Mouse (Mus musculus) embryonic facial prominence, embryonic 14.5 days (tissue): Measurements from ENCODE around the gene Tlx2. TPM values are rescaled to one million over a fixed set of nuclear protein-coding genes. Genes with fewer than 3 reads are reported as not detected.

ENCODE experiments used
- ATAC-seq: fragments of 200-750 bp; cut with Nextera tagmentation; 2 replicates; pipeline ENCODE4 v1.8.0; 2017; ENCODE audit warnings: low read depth, moderate number of reproducible peaks, moderate TSS enrichment
- DNase-seq: peaks from one replicate; pipeline ENCODE4 v3.0.0-alpha.2; 2015; ENCODE audit warnings: low spot score
- H3K27ac ChIP-seq: fragments of 300-500 bp; sonication (generic); replicated peaks from 2 replicates; pipeline ENCODE4 v1.5.1; 2014; ENCODE audit warnings: low read depth, mild to moderate bottlenecking, low read length, moderate library complexity
- H3K27me3 ChIP-seq: fragments of 300-500 bp; sonication (generic); replicated peaks from 2 replicates; pipeline ENCODE4 v1.6.1; 2014; ENCODE audit warnings: low read length; ENCODE audit not compliant: control insufficient read depth, insufficient read depth
- H3K36me3 ChIP-seq: fragments of 300-500 bp; sonication (generic); 2 replicates; pipeline ENCODE4 v1.6.1; 2014; ENCODE audit warnings: low read length, mixed read lengths; ENCODE audit not compliant: control insufficient read depth, insufficient read depth
- H3K4me1 ChIP-seq: fragments of 300-500 bp; sonication (generic); 2 replicates; pipeline ENCODE4 v1.6.1; 2014; ENCODE audit warnings: antibody characterized with exemption, low read length; ENCODE audit not compliant: control insufficient read depth, insufficient read depth
- H3K4me2 ChIP-seq: fragments of 300-500 bp; sonication (generic); 2 replicates; pipeline ENCODE4 v1.6.1; 2014; ENCODE audit warnings: low read depth, mild to moderate bottlenecking, low read length, moderate library complexity, mixed read lengths
- H3K4me3 ChIP-seq: fragments of 300-500 bp; sonication (generic); 2 replicates; pipeline ENCODE4 v1.5.1; 2014; ENCODE audit warnings: low read depth, mild to moderate bottlenecking, low read length
- H3K9ac ChIP-seq: fragments of 300-500 bp; sonication (generic); 2 replicates; pipeline ENCODE4 v1.6.1; 2014; ENCODE audit warnings: low read depth, mild to moderate bottlenecking, low read length, moderate library complexity, mixed read lengths
- H3K9me3 ChIP-seq: fragments of 300-500 bp; sonication (generic); 2 replicates; pipeline ENCODE4 v1.6.1; 2016; ENCODE audit warnings: low read length; ENCODE audit not compliant: control insufficient read depth
- WGBS: fragments of 180-500 bp; shearing (Covaris S2); extraction: QIAGEN DNeasy Blood & Tissue Kit; methylation state at CpG from one replicate; pipeline ENCODE4 v1.1.7; 2014; 5-methylcytosine and 5-hydroxymethylcytosine counted together
- polyA plus RNA-seq: library from polyadenylated mRNA; unstranded; fragments of >200 nt; fragmentation: Nextera tagmentation; extraction: Ambion mirVana; gene quantifications from 2 replicates; pipeline ENCODE4 v1.2.1, GENCODE M21; 2014

Gene Tlx2
- polyA plus RNA-seq, 1 experiment from 2014 or later = 3.4 TPM

DNA sequence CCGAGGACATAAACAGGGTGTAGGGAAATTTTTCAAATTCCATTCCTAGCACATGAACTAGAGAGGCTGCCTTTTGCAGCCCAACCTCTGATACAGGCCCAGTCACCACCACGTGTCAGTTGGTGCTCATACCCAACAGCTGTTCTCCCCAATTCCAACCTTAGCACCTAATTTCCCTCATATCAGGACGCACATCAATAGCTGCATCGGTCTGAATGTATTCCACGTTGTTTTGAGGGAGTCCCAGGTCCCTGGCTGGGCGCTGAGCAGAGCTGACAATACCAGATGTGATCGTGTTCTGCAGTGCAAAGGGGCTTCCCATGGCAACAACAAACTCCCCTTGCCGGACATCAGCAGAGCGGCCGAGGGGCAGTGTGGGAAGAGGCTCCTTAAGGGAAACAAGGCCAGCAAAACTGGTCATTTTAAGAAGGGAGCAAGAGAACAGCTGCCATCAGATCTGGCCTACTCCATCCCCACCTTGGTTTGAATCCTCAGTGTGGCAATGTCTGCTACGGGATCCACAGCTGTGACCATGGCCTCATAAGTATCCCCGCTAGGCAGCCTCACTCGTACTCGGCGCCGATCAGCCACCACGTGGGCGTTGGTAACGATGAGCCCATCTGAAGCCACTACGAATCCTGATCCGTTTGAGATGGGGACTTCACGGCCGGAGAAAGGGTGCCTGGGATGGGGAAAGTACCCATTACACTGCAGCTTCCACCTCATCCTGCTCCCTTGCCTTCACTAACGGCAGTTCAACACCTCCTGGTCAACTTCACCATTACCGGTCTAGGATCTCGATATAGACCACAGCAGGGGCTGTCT, 16.7 kb downstream of the Tlx2 start:
- H3K27me3 ChIP-seq = no peaks in the 10 kb centered on the region

DNA sequence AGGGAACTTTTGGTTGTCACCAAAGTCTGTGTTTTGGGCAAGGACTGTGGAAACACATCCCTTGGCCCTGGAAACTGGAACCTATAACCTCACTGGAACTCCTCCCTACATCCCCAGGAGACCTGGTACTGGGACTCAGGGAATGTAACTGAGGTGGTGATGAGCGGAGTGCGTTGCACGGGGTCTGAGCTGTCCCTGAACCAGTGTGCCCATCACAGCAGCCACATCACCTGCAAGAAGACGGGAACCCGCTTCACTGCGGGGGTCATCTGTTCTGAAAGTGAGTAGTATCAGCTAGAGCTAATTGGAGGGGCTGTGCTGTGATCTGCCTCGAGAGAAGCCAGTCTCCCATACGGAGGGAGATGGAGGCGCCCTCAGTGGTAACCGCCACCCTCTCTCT, 20.7 kb downstream of the Tlx2 start:
- Histone ChIP-seq H3K4me3 (no peak overlapping the region), H3K9me3 (no peaks in the 10 kb centered on the region), H3K27me3 (no peaks in the 10 kb centered on the region), H3K4me2 (no peak overlapping the region), H3K4me1 (peaks cover 9% of the 10 kb centered on the region), H3K27ac (no peak overlapping the region), H3K9ac (no peak overlapping the region), H3K36me3 (peaks cover 24% of the 10 kb centered on the region)
- DNase-seq (no peak), ATAC-seq (no peak)
- 78% methylated on average over 10 of the region's 10 CpGs for WGBS

More for the DNA sequence above, 16.7 kb downstream of the Tlx2 start:
- Histone ChIP-seq H3K9ac (peak overlapping the region; percentile 92), H3K9me3 (no peaks in the 10 kb centered on the region), H3K4me2 (peak overlapping the region; percentile 82), H3K27ac (peak overlapping the region; percentile 87), H3K36me3 (peaks cover 39% of the 10 kb centered on the region), H3K4me3 (peak overlapping the region; percentile 94), H3K4me1 (peaks cover 17% of the 10 kb centered on the region)
- DNase-seq (peak; percentile 66), ATAC-seq (no peak)
- under 1% methylated on average over 26 of the region's 26 CpGs for WGBS

DNA sequence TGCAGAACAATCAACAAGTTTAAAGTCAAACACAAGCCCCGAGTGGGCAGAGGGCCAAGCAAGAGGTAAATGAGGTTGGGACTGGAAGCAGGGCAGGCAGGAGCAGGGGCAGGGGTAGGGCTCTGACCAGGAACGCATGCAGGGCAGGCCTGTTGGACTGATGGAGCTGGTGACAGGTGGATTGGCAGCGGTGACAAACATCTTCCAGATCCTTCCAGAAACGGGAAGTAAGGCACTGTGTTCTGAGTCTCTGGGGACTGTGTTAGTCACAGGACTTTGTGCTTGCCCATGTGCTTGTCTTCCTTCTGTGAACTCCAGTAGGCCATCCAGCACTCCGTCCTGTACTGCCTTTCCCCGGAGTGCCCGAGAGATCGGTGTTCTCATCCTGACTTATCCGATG, 25.4 kb downstream of the Tlx2 start:
- Histone ChIP-seq H3K4me1 (no peaks in the 10 kb centered on the region), H3K9ac (no peak overlapping the region), H3K4me3 (no peak overlapping the region), H3K9me3 (no peaks in the 10 kb centered on the region), H3K4me2 (no peak overlapping the region), H3K27ac (no peak overlapping the region), H3K36me3 (0 out of 2 replicates have a peak, but pooled peaks cover under 1% of the 10 kb centered on the region), H3K27me3 (no peaks in the 10 kb centered on the region)
- no peak for DNase-seq
- ATAC-seq = no peak
- 69% methylated on average over 8 of the region's 9 CpGs for WGBS

DNA sequence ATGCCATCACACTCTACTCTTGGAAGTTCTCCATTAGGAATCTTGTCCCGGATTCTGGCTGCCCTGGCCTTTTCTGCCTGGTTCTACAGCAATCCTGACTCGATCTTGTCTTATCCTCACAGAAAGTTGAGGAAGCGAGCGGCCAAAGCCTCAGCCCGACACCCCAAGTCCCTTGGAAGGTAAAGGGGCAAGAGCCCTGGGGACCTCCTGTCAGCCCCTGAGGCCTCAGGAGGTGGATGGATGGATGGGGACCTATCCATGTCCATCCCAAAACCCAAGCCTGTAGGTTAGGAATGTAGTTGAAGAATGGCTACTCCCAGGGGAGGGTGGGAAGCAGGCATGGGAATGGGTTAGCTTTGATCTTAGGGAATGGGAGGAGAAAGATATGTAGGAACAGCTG, 26.1 kb downstream of the Tlx2 start:
- no peaks in the 10 kb centered on the region for H3K36me3 ChIP-seq
- no peaks in the 10 kb centered on the region for H3K27me3 ChIP-seq
- WGBS = 94% methylated on average over 5 of the region's 5 CpGs
- no peak overlapping the region for H3K4me3 ChIP-seq
- H3K9me3 ChIP-seq = no peaks in the 10 kb centered on the region
- no peak overlapping the region for H3K4me2 ChIP-seq
- H3K27ac ChIP-seq = no peak overlapping the region
- no peak overlapping the region for H3K9ac ChIP-seq
- ATAC-seq (no peak), DNase-seq (no peak)
- H3K4me1 ChIP-seq = no peaks in the 10 kb centered on the region

DNA sequence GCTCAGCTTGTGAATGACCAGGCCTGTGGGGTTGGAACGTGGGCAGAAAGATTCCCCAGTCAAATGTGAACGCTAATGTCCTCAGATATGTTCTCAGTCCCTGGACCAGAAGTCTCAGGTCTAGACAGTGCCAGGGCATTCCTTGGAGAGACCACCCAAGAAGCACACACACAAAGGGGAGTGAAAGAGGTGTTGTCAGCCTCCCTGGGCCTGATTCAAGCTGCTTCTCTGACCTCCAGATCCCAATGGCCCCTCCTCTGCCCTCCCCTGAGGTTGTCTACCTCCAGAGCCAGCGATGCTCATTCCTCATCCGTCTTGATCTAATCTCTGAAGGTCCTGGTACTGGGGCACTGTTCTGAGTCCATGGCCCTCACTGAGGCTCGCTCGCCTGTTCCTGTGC, 26.5 kb downstream of the Tlx2 start:
- H3K9me3 ChIP-seq = no peaks in the 10 kb centered on the region
- H3K4me2 ChIP-seq = no peak overlapping the region
- no peak overlapping the region for H3K9ac ChIP-seq
- peaks cover 1% of the 10 kb centered on the region; the same call in 1 of the 2 replicates for H3K4me1 ChIP-seq
- H3K27ac ChIP-seq = no peak overlapping the region
- H3K36me3 ChIP-seq = no peaks in the 10 kb centered on the region
- WGBS = 71% methylated on average over 4 of the region's 6 CpGs
- H3K27me3 ChIP-seq = no peaks in the 10 kb centered on the region
- no peak overlapping the region for H3K4me3 ChIP-seq
- DNase-seq (no peak), ATAC-seq (no peak)

DNA sequence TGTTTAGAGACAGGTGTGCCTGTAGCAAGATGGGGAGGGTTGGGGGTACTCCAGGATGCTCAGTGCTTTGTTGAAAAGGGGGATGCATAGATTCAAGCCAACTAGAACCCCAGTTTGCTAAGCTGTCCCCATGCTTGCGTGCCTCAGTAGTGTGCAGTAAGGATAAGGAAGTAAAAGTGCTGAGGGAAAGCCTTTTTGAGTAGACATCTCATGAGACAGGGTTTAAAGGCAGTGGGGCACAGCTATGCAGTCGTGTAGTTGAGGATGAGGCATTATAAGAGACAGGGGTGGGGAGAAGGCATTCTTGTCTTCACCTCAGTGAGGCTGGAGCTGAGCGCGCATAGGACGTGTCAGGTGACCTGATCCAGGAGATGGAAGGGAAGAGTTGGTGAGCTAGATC, 29.5 kb downstream of the Tlx2 start:
- DNase-seq (no peak), ATAC-seq (no peak)
- 71% methylated on average over 5 of the region's 5 CpGs for WGBS
- Histone ChIP-seq H3K4me3 (no peak overlapping the region), H3K36me3 (no peaks in the 10 kb centered on the region; the same call in 1 of the 2 replicates), H3K4me1 (peaks cover 6% of the 10 kb centered on the region; the same call in 1 of the 2 replicates), H3K9ac (no peak overlapping the region), H3K27ac (no peak overlapping the region), H3K27me3 (no peaks in the 10 kb centered on the region), H3K4me2 (no peak overlapping the region), H3K9me3 (no peaks in the 10 kb centered on the region)

DNA sequence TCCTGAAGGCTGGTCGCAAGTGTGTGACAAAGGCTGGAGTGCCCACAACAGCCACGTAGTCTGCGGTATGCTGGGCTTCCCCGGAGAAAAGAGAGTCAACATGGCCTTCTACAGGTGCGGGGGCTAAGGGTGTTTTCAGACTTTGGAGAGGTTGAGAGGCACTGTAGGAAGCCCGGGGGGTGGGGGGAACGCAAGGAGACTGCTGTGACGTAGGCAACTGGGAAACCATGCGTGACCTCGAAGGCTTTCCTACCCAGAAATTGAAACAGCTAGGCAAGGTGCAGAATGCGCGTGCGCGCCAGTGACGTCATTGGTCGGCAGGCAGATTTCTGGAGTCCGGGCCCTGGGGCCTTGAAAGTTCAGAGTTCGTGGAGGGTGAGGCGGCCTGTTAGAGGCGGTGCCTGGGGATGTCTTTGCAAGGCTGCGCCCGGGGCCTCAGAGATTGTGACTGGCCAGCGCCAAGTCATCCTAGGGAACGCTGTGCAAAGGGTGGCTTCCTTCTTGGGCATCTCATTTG, 31.5 kb downstream of the Tlx2 start:
- peak overlapping the region; percentile 59 for H3K4me2 ChIP-seq
- ATAC-seq (peak; percentile 58; the same call in 1 of the 2 replicates), DNase-seq (peak; percentile 67)
- peaks cover 15% of the 10 kb centered on the region for H3K4me1 ChIP-seq
- peak overlapping the region; percentile 23 for H3K4me3 ChIP-seq
- H3K36me3 ChIP-seq = no peaks in the 10 kb centered on the region; the same call in 1 of the 2 replicates
- peak overlapping the region; percentile 52; the same call in 1 of the 2 replicates for H3K9ac ChIP-seq
- no peaks in the 10 kb centered on the region for H3K27me3 ChIP-seq
- H3K9me3 ChIP-seq = no peaks in the 10 kb centered on the region
- 10% methylated on average over 24 of the region's 24 CpGs for WGBS
- H3K27ac ChIP-seq = no peak overlapping the region

DNA sequence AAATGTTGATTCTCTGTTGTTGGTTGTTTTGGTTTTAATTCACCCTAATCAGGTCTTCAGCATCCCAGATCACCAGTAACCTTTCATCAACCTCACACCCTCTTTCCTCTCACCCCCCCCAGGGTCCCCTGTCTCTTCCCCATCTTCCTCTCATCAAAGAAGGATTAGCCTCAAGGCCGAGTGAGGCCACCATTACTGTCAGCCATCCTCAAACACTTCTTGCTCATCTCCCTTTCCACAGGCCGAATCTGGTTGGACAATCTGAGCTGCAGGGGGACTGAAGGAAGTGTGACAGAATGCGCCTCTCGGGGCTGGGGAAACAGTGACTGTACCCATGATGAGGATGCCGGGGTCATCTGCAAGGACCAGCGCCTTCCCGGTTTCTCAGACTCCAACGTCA, 32.9 kb downstream of the Tlx2 start:
- H3K4me1 ChIP-seq = peaks cover 20% of the 10 kb centered on the region
- no peaks in the 10 kb centered on the region for H3K9me3 ChIP-seq
- no peak overlapping the region for H3K27ac ChIP-seq
- no peak overlapping the region for H3K4me2 ChIP-seq
- H3K36me3 ChIP-seq = no peaks in the 10 kb centered on the region; the same call in 1 of the 2 replicates
- 80% methylated on average over 8 of the region's 8 CpGs for WGBS
- no peak overlapping the region for H3K4me3 ChIP-seq
- peaks cover 2% of the 10 kb centered on the region; the same call in 1 of the 2 replicates for H3K27me3 ChIP-seq
- DNase-seq (no peak), ATAC-seq (no peak)
- no peak overlapping the region for H3K9ac ChIP-seq
